Mouse (Mus musculus) ES-Bruce4 (cell line): ENCODE data around the gene Wipi2.

Experiments used
- CTCF ChIP-seq: IDR thresholded peaks from one replicate; pipeline ENCODE4 v1.8.1; 2011; ENCODE audit warnings: low read depth, low read length
- EP300 ChIP-seq: IDR thresholded peaks from 2 replicates; pipeline ENCODE4 v1.6.1; 2011; ENCODE audit warnings: low read depth, low read length; ENCODE audit not compliant: insufficient read depth
- POLR2A ChIP-seq: IDR thresholded peaks from one replicate; pipeline ENCODE4 v1.8.1; 2011; ENCODE audit warnings: low read length; ENCODE audit not compliant: insufficient read depth

DNA sequence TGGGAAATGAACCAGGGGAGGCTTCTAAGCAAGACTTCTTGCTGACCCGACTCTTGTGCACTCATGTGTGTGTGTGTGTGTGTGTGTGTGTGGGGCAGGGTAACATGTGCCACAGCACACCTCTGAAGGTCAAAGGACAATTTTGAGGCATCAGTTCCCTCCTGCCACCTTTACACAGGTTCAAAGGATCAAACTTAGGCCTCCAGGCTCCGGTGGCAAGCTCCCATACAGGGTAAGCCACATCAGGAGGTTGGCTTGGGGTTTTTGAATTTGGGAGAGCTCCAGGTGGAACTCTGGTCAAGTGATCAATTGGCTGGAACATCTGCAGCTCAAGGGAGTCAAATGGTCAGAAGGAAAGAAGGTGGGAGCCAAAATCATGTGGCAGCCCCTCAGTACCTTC, 6.1 kb upstream of the Wipi2 start:
- TF ChIP-seq CTCF (no peak), POLR2A (no peak), EP300 (no peak)
